Mouse (Mus musculus) CH12.LX (cell line): ENCODE results near the gene Stk32c.

Experiments
- CTCF ChIP-seq, 2 experiments: IDR thresholded peaks in 1 of 2; conservative IDR thresholded peaks in 1 of 2; 2 replicates each; pipeline ENCODE4 v1.5.1; 2011 to 2012; ENCODE audit warnings: low read depth in 2 of 2, low read length in 2 of 2, improper control_type of control experiment in 1 of 2, inconsistent platforms in 1 of 2, mild to moderate bottlenecking in 1 of 2, moderate library complexity in 1 of 2
- POLR2A ChIP-seq: IDR thresholded peaks from 2 replicates; pipeline ENCODE4 v1.6.1; 2011; ENCODE audit warnings: low read depth, mild to moderate bottlenecking, improper control_type of control experiment, low read length
- RCOR1 ChIP-seq: conservative IDR thresholded peaks from 2 replicates; pipeline ENCODE4 v1.6.1; 2012; ENCODE audit warnings: low read depth, mild to moderate bottlenecking, inconsistent platforms, low read length, improper control_type of control experiment
- TBP ChIP-seq: conservative IDR thresholded peaks from 2 replicates; pipeline ENCODE4 v1.6.1; 2011; ENCODE audit warnings: low read depth, low read length, improper control_type of control experiment

DNA sequence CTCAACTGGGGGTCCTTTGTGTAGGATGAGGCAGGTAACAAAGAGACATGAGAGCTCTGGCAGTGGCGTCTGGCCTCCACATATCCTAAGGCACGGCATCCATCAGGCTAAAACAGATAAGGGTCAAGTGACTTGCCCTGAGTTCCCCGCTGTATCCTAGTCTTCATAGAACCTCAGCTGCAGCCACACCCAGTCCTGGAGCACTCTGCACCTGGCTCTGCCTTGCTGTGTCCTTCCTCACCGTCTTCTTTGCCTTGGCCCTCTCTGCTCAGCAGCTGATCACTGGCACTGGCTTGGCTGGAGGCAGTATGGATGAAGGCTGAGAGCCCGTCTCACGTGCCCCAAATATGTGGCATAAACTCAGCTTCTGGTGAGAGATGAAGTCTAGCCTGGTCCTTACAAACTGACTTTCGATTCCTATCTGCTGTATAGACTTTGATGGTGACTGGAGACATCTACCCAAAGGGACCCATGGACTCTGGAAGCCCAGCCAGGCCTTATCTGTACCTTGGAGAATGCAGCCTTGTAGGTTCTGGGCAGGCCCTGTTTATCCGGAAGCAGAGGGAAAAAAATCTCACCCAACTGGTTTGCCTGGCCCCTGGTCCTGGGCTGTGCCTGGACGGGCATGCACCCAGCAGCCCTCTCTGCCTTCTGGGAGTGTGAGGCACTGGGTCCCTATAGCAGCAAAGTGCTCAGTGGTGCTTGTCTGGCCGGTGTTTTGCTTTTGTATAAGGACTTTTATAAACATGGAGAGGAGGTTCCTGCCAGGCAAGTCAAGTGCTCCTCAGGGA is 44.8 kb upstream of the Stk32c start:
- TF ChIP-seq POLR2A (no peak), CTCF (conservative IDR thresholded peaks at IDR 0.05 in 1 of 2, IDR thresholded peaks at IDR 0.05 in 1 of 2; ENCODE audit: low read depth in 2 of 2, low read length in 2 of 2) (no peak), TBP (no peak), RCOR1 (no peak)
